Mouse (Mus musculus): ENCODE measurements around the gene Mef2a.

DNA sequence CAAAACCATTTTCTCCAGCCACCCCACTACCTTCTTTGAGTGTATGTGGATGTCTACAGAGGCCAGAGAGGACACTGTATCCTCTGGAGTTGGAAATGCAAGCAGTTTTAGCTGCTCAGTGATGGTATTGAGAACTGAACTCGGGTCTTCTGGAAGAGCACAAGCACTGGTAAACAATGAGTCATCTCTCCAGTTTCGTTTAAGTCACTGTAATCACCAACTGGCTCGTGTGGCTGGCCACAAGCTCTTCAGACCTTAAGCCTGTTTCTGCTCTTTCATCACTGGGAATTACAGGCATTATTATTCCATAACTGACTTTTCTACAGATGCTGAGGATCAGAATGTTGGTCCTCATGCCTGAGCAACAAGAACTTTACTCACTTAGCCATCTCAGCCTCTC is 67.7 kb downstream of the Mef2a start:
- TF ChIP-seq POLR2A (IDR thresholded peaks at IDR 0.05; ENCODE audit: insufficient read length, low read depth): no peak
- no peak for TF ChIP-seq CEBPB (IDR thresholded peaks at IDR 0.05; ENCODE audit: insufficient read depth, poor library complexity, severe bottlenecking)
- TF ChIP-seq MYOG (IDR thresholded peaks at IDR 0.05; ENCODE audit: control insufficient read depth in 1 of 3, insufficient read depth in 1 of 3, insufficient read length in 2 of 3, low read depth in 2 of 3): no peak
- TF ChIP-seq TCF12 (IDR thresholded peaks at IDR 0.05; ENCODE audit: insufficient read depth, poor library complexity, severe bottlenecking): no peak
- TF ChIP-seq USF1 (IDR thresholded peaks at IDR 0.05; ENCODE audit: low read depth): no peak
- no peak for TF ChIP-seq MAX (IDR thresholded peaks at IDR 0.05; ENCODE audit: low read depth)
- no peak for TF ChIP-seq TCF3 (IDR thresholded peaks at IDR 0.05; ENCODE audit: insufficient read length, low read depth)
- no peak for TF ChIP-seq SRF (IDR thresholded peaks at IDR 0.05; ENCODE audit: control insufficient read depth, insufficient read length, low read depth)
- TF ChIP-seq POLR2AphosphoS2 (IDR thresholded peaks at IDR 0.05; ENCODE audit: insufficient read length, low read depth): no peak
- no peak for TF ChIP-seq E2F4 (IDR thresholded peaks at IDR 0.05; ENCODE audit: insufficient read depth)

Measured in myocyte (in vitro differentiated cells).